Mouse (Mus musculus): Measurements from ENCODE around the gene Nudt8. TPM values are rescaled to one million over a fixed set of nuclear protein-coding genes. Genes with fewer than 3 reads are reported as not detected.
"Not testable (repeated sequence)": the region's sequence is repeated elsewhere in the genome, so short reads cannot be mapped to it uniquely, and the experiment has no call there.

Nudt8 gene
- 36.5 and 37.8 TPM in 2 replicates for polyA plus RNA-seq (2015; fragmentation: Nextera tagmentation; extraction: Ambion mirVana)

DNA sequence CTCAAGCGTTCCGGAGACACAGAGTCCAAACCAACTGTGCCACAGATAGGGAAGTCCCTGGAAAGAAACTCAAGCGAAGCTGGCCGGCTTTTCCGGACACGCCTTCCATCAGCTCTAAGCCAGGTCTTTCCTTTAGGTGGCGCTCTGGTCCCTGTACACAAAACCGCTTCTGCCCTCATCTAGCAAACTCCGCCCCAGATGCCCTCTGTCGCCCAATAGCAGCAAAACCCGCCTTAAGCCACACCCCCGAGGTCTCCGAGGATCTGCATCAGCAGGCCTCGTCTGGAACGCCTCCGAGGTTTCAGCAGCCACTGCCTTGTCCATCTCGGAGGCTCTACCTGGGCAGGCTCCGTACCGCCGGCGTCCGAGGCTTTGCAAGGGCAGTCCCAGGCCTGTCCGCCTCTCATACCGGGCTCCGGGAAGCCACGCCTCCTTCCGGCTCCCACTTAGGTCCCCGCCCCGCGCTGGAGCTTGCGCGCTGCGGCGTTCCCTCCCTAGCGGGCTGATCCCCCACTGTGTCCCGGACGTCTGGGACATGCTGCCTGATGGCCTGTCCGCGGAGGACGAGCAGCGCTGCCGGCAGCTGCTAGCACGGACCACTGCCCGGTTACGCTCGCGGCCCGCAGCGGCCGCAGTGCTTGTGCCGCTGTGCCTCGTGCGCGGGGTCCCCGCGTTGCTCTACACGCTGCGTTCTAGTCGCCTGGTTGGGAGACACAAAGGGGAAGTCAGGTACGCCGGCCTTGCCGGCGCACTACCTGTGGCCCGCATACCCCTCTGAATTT, at the start of gene Nudt8, which contains the start of gene Gm49405:
Nudt8 (plus strand) TSS at position 462 of the 782 bp plus-strand sequence.
Gm49405 (plus strand) TSS at position 508 of the 782 bp plus-strand sequence.
- Histone ChIP-seq H3K4me2 (peak within 1 kb of the TSS; percentile 87), H3K27me3 (no peaks in the 10 kb centered on the region), H3K9ac (peak within 1 kb of the TSS; percentile 95), H3K4me1 (peaks cover 22% of the 10 kb centered on the region), H3K9me3 (no peaks in the 10 kb centered on the region), H3K4me3 (peak within 1 kb of the TSS; percentile 76), H3K36me3 (peaks cover 11% of the 10 kb centered on the region), H3K27ac (peak within 1 kb of the TSS; percentile 94)
- peak; percentile 86 for ATAC-seq (ENCODE audit: insufficient number of reproducible peaks, insufficient read depth, low FRiP score, low TSS enrichment, low read depth)
- WGBS: under 1% methylated on average over 64 of the region's 64 CpGs

- H3K9ac ChIP-seq: no peak overlapping the region
- H3K27ac ChIP-seq: no peak overlapping the region
- no peaks in the 10 kb centered on the region for H3K9me3 ChIP-seq
- no peak for ATAC-seq (ENCODE audit: insufficient number of reproducible peaks, insufficient read depth, low FRiP score, low TSS enrichment, low read depth)
- no peak overlapping the region for H3K4me3 ChIP-seq
- no peak overlapping the region for H3K4me2 ChIP-seq
- no peaks in the 10 kb centered on the region for H3K27me3 ChIP-seq
- H3K4me1 ChIP-seq: no peaks in the 10 kb centered on the region
- no peaks in the 10 kb centered on the region for H3K36me3 ChIP-seq
These were observed 48.9 kb upstream of the Nudt8 start for GRCm38 (mm10) chr19:3951461-3951860.

DNA sequence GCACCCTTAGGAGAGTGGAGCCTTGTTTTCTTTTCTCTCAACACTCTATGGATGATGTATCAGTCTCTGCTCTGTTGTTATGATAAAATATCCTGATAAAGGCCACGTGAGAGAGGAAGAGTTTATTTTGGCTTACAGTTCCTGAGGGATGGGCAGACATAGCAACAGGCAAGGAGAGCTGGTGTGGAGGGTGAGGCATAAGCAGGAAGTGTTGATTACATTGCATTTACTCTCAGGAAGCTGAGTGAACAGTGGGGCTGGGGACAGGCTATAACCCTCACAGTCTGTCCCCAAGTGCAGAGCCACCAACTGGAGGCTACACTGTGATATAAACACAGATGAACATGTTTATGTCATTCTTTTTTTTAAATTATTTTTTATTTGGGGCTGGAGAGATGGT, 48.3 kb upstream of the Nudt8 start:
- Histone ChIP-seq H3K9me3 (no peaks in the 10 kb centered on the region), H3K36me3 (no peaks in the 10 kb centered on the region), H3K27me3 (no peaks in the 10 kb centered on the region), H3K4me1 (no peaks in the 10 kb centered on the region), H3K9ac (no peak overlapping the region), H3K4me2 (no peak overlapping the region), H3K4me3 (no peak overlapping the region), H3K27ac (no peak overlapping the region)
- no peak for ATAC-seq (ENCODE audit: insufficient number of reproducible peaks, insufficient read depth, low FRiP score, low TSS enrichment, low read depth)
- whole genome bisulfite sequencing: 50% methylated on average over 1 of the region's 1 CpGs

DNA sequence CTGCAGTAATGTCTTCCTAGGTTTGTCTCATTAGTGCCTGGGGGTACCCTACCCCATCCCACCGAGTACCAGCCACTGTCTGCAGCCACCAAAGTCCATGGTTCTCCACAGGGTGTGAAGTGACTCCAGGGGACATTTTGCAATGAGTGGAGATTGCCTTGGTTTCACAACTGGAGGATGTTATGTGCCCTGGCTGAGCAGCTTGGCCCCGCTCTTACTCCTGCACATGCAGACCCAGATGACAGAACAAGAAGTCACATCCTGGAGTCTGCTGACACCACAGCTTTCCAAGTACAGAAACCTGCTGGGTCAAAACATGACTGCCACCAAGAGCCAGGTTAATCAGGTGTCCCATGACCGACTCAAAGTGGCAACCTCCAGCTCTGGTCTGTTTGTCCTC, 45.3 kb upstream of the Nudt8 start:
- Histone ChIP-seq H3K4me3 (no peak overlapping the region), H3K4me2 (no peak overlapping the region), H3K9ac (no peak overlapping the region), H3K27me3 (no peaks in the 10 kb centered on the region), H3K27ac (no peak overlapping the region), H3K4me1 (no peaks in the 10 kb centered on the region), H3K9me3 (no peaks in the 10 kb centered on the region), H3K36me3 (no peaks in the 10 kb centered on the region)
- WGBS: 78% methylated on average over 3 of the region's 3 CpGs
- ATAC-seq (ENCODE audit: insufficient number of reproducible peaks, insufficient read depth, low FRiP score, low TSS enrichment, low read depth): no peak

DNA sequence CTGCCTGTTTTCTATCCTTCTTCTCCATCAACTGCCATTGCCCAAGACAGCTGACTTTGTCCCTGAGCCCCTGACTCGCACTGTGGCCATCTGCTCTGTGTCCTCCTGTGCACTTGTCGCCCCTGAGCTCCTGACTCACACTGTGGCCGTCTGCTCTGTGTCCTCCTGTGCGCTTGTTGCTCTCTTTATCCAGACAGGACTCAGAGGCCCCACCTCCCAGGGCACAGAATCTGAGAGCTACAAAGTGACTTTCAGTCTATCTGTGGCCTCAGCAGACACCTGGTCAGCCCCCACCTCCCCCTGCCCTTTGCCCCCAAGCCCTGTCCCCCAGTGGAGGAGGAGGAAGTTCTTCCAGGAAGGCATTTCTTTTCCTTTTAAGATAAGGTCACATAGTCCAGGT, 44.6 kb upstream of the Nudt8 start:
- 51% methylated on average over 4 of the region's 4 CpGs for WGBS

GRCm38 (mm10) chr19:3957296-3958036, 42.9 kb upstream of the Nudt8 start:
- not testable (repeated sequence) for H3K4me2 ChIP-seq, H3K4me1 ChIP-seq, H3K36me3 ChIP-seq, H3K9me3 ChIP-seq, H3K27ac ChIP-seq, H3K9ac ChIP-seq, H3K4me3 ChIP-seq, H3K27me3 ChIP-seq
- WGBS: 68% methylated on average over 5 of the region's 5 CpGs
- 0 out of 2 replicates have a peak, but pooled peaks have one; percentile 18 for ATAC-seq (ENCODE audit: insufficient number of reproducible peaks, insufficient read depth, low FRiP score, low TSS enrichment, low read depth)

More for the DNA sequence above, 44.6 kb upstream of the Nudt8 start:
- Histone ChIP-seq H3K4me1 (no peaks in the 10 kb centered on the region), H3K27me3 (no peaks in the 10 kb centered on the region), H3K9me3 (no peaks in the 10 kb centered on the region), H3K36me3 (no peaks in the 10 kb centered on the region), H3K4me3 (no peak overlapping the region), H3K4me2 (no peak overlapping the region), H3K27ac (no peak overlapping the region), H3K9ac (no peak overlapping the region)
- ATAC-seq (ENCODE audit: insufficient number of reproducible peaks, insufficient read depth, low FRiP score, low TSS enrichment, low read depth): no peak

DNA sequence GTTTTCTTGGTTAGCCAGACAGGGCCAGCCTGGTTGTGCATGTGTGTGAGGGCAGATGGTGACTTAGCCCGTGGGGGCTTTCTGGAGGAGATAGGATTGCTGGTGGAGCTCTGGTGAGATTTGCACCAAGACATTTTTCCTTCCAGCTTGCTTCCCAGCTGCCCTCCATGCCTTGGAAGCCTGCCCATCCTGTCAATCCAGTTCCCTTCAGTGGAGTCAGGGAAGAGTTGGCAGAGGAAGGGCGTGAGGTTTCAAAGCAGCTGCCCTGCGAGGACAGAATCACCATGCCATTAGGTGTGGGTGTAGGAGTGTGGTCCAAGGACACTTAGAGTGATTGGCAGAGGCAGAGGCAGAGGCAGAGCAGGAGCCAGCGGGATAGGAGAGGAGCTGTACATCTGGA, 41.9 kb upstream of the Nudt8 start, which contains the start of gene Aldh3b3:
Aldh3b3 (plus strand) TSS at position 176 of the 400 bp plus-strand sequence.
- Histone ChIP-seq H3K9me3 (no peaks in the 10 kb centered on the region), H3K4me2 (no peak within 1 kb of the TSS), H3K9ac (no peak within 1 kb of the TSS), H3K27ac (no peak within 1 kb of the TSS), H3K4me1 (no peaks in the 10 kb centered on the region), H3K4me3 (no peak within 1 kb of the TSS), H3K27me3 (no peaks in the 10 kb centered on the region), H3K36me3 (no peaks in the 10 kb centered on the region)
- 70% methylated on average over 4 of the region's 4 CpGs for WGBS
- no peak for ATAC-seq (ENCODE audit: insufficient number of reproducible peaks, insufficient read depth, low FRiP score, low TSS enrichment, low read depth)

GRCm38 (mm10) chr19:3959030-3959429, 41.4 kb upstream of the Nudt8 start:
- no peak overlapping the region for H3K9ac ChIP-seq
- H3K4me2 ChIP-seq: no peak overlapping the region
- no peaks in the 10 kb centered on the region for H3K9me3 ChIP-seq
- no peaks in the 10 kb centered on the region for H3K36me3 ChIP-seq
- no peak overlapping the region for H3K27ac ChIP-seq
- no peak overlapping the region for H3K4me3 ChIP-seq
- no peak for ATAC-seq (ENCODE audit: insufficient number of reproducible peaks, insufficient read depth, low FRiP score, low TSS enrichment, low read depth)
- no peaks in the 10 kb centered on the region for H3K27me3 ChIP-seq
- H3K4me1 ChIP-seq: no peaks in the 10 kb centered on the region

DNA sequence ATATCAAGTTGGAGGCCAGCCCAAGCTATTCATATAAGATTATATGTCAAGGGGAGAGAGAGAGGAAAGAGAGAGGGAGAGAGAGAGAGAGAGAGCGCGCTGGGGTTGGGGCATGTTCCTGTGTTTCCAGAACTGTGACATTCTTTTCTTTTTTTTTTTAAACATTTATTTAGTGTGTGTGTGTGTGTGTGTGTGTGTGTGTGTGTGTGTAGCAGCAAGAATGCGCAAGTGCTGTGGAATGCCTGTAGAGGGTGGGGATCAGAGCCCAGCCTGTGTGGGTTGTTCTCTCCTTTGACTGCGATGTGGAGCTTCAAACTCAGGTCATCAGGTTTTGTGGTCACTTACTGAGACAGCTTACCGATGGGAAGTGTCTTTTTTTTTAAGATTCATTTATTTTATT, 40.2 kb upstream of the Nudt8 start:
- no peak overlapping the region for H3K27ac ChIP-seq
- H3K36me3 ChIP-seq: no peaks in the 10 kb centered on the region
- no peak overlapping the region for H3K4me2 ChIP-seq
- ATAC-seq (ENCODE audit: insufficient number of reproducible peaks, insufficient read depth, low FRiP score, low TSS enrichment, low read depth): no peak
- no peaks in the 10 kb centered on the region for H3K4me1 ChIP-seq
- no peaks in the 10 kb centered on the region for H3K9me3 ChIP-seq
- H3K4me3 ChIP-seq: no peak overlapping the region
- no peaks in the 10 kb centered on the region for H3K27me3 ChIP-seq
- H3K9ac ChIP-seq: no peak overlapping the region
- 70% methylated on average over 5 of the region's 5 CpGs for WGBS

- not testable (repeated sequence) for H3K4me2 ChIP-seq; H3K4me1 ChIP-seq; ATAC-seq (ENCODE audit: insufficient number of reproducible peaks, insufficient read depth, low FRiP score, low TSS enrichment, low read depth); H3K4me3 ChIP-seq; H3K27ac ChIP-seq; H3K27me3 ChIP-seq; H3K36me3 ChIP-seq; H3K9ac ChIP-seq; H3K9me3 ChIP-seq
- WGBS: 69% methylated on average over 6 of the region's 6 CpGs
These were observed 38.6 kb upstream of the Nudt8 start for GRCm38 (mm10) chr19:3961805-3962204.

DNA sequence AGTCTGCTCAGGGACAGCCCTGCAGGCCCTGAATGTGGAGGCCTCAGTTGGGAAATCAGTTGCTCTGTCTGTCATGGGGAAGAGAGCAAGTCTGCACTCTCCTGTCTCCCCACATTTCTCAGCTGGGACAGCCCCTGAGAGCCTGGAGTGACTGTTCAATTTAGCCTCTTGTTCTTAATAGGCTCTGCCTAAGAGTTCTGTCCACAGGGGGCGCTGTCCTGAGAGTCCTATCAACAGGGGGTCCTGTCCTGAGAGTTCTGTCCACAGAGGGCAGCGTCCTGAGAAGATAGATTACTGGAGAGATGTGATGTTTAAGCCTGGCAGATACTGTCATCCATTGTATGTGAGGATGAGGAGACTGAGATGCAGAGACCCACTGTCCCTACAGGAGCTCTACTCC, 37.9 kb upstream of the Nudt8 start:
- Histone ChIP-seq H3K4me2 (no peak overlapping the region), H3K27me3 (no peaks in the 10 kb centered on the region), H3K27ac (no peak overlapping the region), H3K36me3 (no peaks in the 10 kb centered on the region), H3K4me3 (no peak overlapping the region), H3K9me3 (no peaks in the 10 kb centered on the region), H3K9ac (no peak overlapping the region), H3K4me1 (no peaks in the 10 kb centered on the region)
- no peak for ATAC-seq (ENCODE audit: insufficient number of reproducible peaks, insufficient read depth, low FRiP score, low TSS enrichment, low read depth)
- WGBS: 12% methylated on average over 2 of the region's 2 CpGs

- Histone ChIP-seq H3K4me1 (peaks cover 4% of the 10 kb centered on the region; the same call in 1 of the 2 replicates), H3K36me3 (no peaks in the 10 kb centered on the region), H3K9ac (no peak overlapping the region), H3K4me2 (no peak overlapping the region), H3K9me3 (no peaks in the 10 kb centered on the region), H3K27me3 (no peaks in the 10 kb centered on the region), H3K27ac (no peak overlapping the region), H3K4me3 (no peak overlapping the region)
- ATAC-seq (ENCODE audit: insufficient number of reproducible peaks, insufficient read depth, low FRiP score, low TSS enrichment, low read depth): no peak
- 71% methylated on average over 4 of the region's 4 CpGs for WGBS
These were observed 36.4 kb upstream of the Nudt8 start for GRCm38 (mm10) chr19:3964030-3964429.
